Mouse (Mus musculus): ENCODE measurements around the gene Chkb.
A peak's percentile ranks its signal among the peaks of the same experiment; 100 is the strongest.

Chkb gene

GRCm38 (mm10) chr15:89429352-89430221 lies at the start of gene Chkb, which contains the start of the genes C730034F03Rik and Gm44502:
Gene Chkb (minus strand): TSS chr15:89429908.
Gene C730034F03Rik (plus strand): TSS chr15:89429589.
Gene Gm44502 (minus strand): TSS chr15:89429696.
- peak; percentile 95 to 96 for DNase-seq

- no peak for DNase-seq
Measured at GRCm38 (mm10) chr15:89478622-89479021, 48.9 kb upstream of the Chkb start.

- peak in 1 of 2 experiments; percentile 21 for DNase-seq
Measured at GRCm38 (mm10) chr15:89477806-89478205, 48.1 kb upstream of the Chkb start.

- DNase-seq, result peak in 1 of 2 experiments; percentile 35
Measured at GRCm38 (mm10) chr15:89477091-89477491, 47.4 kb upstream of the Chkb start, which contains the start of gene Arsa. Gene Arsa (minus strand): TSS chr15:89477425.

- DNase-seq, result no peak
Measured at GRCm38 (mm10) chr15:89476475-89476815, 46.7 kb upstream of the Chkb start.

- DNase-seq, result peak; percentile 97 to 98
Measured at GRCm38 (mm10) chr15:89475611-89476474, 46.1 kb upstream of the Chkb start.

- no peak for DNase-seq
Measured at GRCm38 (mm10) chr15:89475293-89475600, 45.5 kb upstream of the Chkb start.

GRCm38 (mm10) chr15:89474596-89475292 lies 45.0 kb upstream of the Chkb start:
- peak in 1 of 2 experiments; percentile 52 for DNase-seq

- no peak for DNase-seq
Measured at GRCm38 (mm10) chr15:89473921-89474320, 44.2 kb upstream of the Chkb start.

GRCm38 (mm10) chr15:89473370-89473769 lies 43.7 kb upstream of the Chkb start:
- no peak for DNase-seq

GRCm38 (mm10) chr15:89471476-89471875 lies 41.8 kb upstream of the Chkb start:
- DNase-seq, result no peak

GRCm38 (mm10) chr15:89468577-89468976 lies 38.9 kb upstream of the Chkb start:
- DNase-seq, result peak in 1 of 2 experiments; percentile 71

- peak; percentile 55 to 60 for DNase-seq
Measured at GRCm38 (mm10) chr15:89465052-89465451, 35.3 kb upstream of the Chkb start.

GRCm38 (mm10) chr15:89463334-89464235 lies 33.9 kb upstream of the Chkb start:
- DNase-seq, result no peak

- DNase-seq, result no peak
Measured at GRCm38 (mm10) chr15:89462176-89462575, 32.5 kb upstream of the Chkb start.

- no peak for DNase-seq
Measured at GRCm38 (mm10) chr15:89461321-89461720, 31.6 kb upstream of the Chkb start.

GRCm38 (mm10) chr15:89460298-89460697 lies 30.6 kb upstream of the Chkb start:
- DNase-seq, result no peak

- peak in 1 of 2 experiments; percentile 0 for DNase-seq
Measured at GRCm38 (mm10) chr15:89459821-89460220, 30.1 kb upstream of the Chkb start.

GRCm38 (mm10) chr15:89458942-89459341 lies 29.2 kb upstream of the Chkb start:
- DNase-seq, result peak in 1 of 2 experiments; percentile 6

- peak; percentile 48 to 56 for DNase-seq
Measured at GRCm38 (mm10) chr15:89455642-89456041, 25.9 kb upstream of the Chkb start.

- peak in 1 of 2 experiments; percentile 36 for DNase-seq
Measured at GRCm38 (mm10) chr15:89454857-89455256, 25.1 kb upstream of the Chkb start.

Data from cerebellum, postnatal 10 days (tissue).